Mouse (Mus musculus) heart, postnatal 0 days (tissue): ENCODE measurements around the gene Slc8b1. TPM values are rescaled to one million over a fixed set of nuclear protein-coding genes. Genes with fewer than 3 reads are reported as not detected.

ENCODE experiments used
- ATAC-seq: fragments of 200-750 bp; cut with Nextera tagmentation; 2 replicates; pipeline ENCODE4 v1.8.0; 2017; ENCODE audit warnings: low read depth, moderate number of reproducible peaks, moderate library complexity; ENCODE audit not compliant: insufficient read depth
- DNase-seq: peaks from one replicate; pipeline ENCODE4 v3.0.0-alpha.2; 2016; ENCODE audit warnings: low spot score
- H3K27ac ChIP-seq: fragments of 300-500 bp; sonication (generic); 2 replicates; pipeline ENCODE4 v1.5.1; 2014; ENCODE audit warnings: low read depth, mild to moderate bottlenecking
- H3K27me3 ChIP-seq: fragments of 300-500 bp; sonication (generic); 2 replicates; pipeline ENCODE4 v1.6.1; 2014; ENCODE audit warnings: low read length, mixed read lengths; ENCODE audit not compliant: control insufficient read depth, insufficient read depth
- H3K36me3 ChIP-seq: fragments of 300-500 bp; sonication (generic); replicated peaks from 2 replicates; pipeline ENCODE4 v1.6.1; 2014; ENCODE audit warnings: low read length, mixed read lengths; ENCODE audit not compliant: control insufficient read depth, insufficient read depth
- H3K4me1 ChIP-seq: fragments of 300-500 bp; sonication (generic); 2 replicates; pipeline ENCODE4 v1.6.1; 2014; ENCODE audit warnings: antibody characterized with exemption; ENCODE audit not compliant: control insufficient read depth, insufficient read depth
- H3K4me2 ChIP-seq: fragments of 300-500 bp; sonication (generic); 2 replicates; pipeline ENCODE4 v1.6.1; 2014; ENCODE audit warnings: low read depth, mild to moderate bottlenecking, low read length, moderate library complexity
- H3K4me3 ChIP-seq: fragments of 300-500 bp; sonication (generic); 2 replicates; pipeline ENCODE4 v1.5.1; 2014; ENCODE audit warnings: low read depth, low read length
- H3K9ac ChIP-seq: fragments of 300-500 bp; sonication (generic); replicated peaks from 2 replicates; pipeline ENCODE4 v1.6.1; 2014; ENCODE audit warnings: low read depth, low read length, mixed read lengths
- H3K9me3 ChIP-seq: fragments of 300-500 bp; sonication (generic); replicated peaks from 2 replicates; pipeline ENCODE4 v1.6.1; 2016; ENCODE audit warnings: low read length; ENCODE audit not compliant: control insufficient read depth
- CTCF ChIP-seq: IDR thresholded peaks from 2 replicates; pipeline ENCODE4 v1.5.1; 2016; ENCODE audit warnings: antibody characterized with exemption, control low read depth, low read depth
- EP300 ChIP-seq: IDR thresholded peaks from 2 replicates; pipeline ENCODE4 v1.6.1; 2016; ENCODE audit warnings: antibody characterized with exemption, low read depth
- WGBS: fragments of 180-500 bp; shearing (Covaris S2); extraction: QIAGEN DNeasy Blood & Tissue Kit; methylation state at CpG from one replicate; pipeline ENCODE4 v1.1.7; 2014; 5-methylcytosine and 5-hydroxymethylcytosine counted together
- polyA plus RNA-seq: library from polyadenylated mRNA; unstranded; fragments of >200 nt; fragmentation: Nextera tagmentation; extraction: Ambion mirVana; gene quantifications from 2 replicates; pipeline ENCODE4 v1.2.1, GENCODE M21; 2015
- total RNA-seq: library from RNA; depleted of rRNA; stranded (reverse); fragments of >200 nt; gene quantifications from 2 replicates; pipeline ENCODE4 v1.2.3, GENCODE M21; 2014; ENCODE audit warnings: low replicate concordance

Slc8b1 gene
- total and polyA plus RNA-seq, 2 experiments from 2014 or later = 3.6 to 16.0 TPM

DNA sequence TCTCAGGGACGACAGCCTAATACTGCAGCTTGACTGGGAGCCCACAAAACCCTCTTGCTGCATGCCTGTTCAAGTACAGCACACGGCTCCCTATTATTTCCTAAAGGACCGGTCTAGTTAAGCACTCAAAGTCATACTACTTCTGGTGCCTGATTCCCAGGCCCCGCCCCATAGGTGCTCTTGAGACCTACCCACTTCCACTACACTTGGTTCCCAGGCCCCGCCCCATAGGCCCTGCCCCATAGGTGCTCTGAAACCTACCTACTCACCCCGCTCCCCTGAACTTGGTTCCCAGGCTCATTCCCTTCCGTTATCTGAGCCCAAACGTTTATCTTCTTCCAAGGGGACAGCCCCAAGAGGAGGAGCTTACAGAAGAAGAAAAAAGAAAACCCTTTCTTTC lies 23.1 kb upstream of the Slc8b1 start:
- WGBS = 80% methylated on average over 8 of the region's 8 CpGs

GRCm38 (mm10) chr5:120490679-120491192 lies 20.2 kb upstream of the Slc8b1 start:
- no peak for DNase-seq
- H3K36me3 ChIP-seq = peaks cover 34% of the 10 kb centered on the region
- no peak overlapping the region for H3K4me2 ChIP-seq
- TF ChIP-seq CTCF (no peak), EP300 (no peak)
- ATAC-seq = peak; percentile 69
- H3K27me3 ChIP-seq = no peaks in the 10 kb centered on the region
- whole genome bisulfite sequencing = 31% methylated on average over 8 of the region's 8 CpGs
- no peak overlapping the region for H3K9ac ChIP-seq
- no peaks in the 10 kb centered on the region for H3K9me3 ChIP-seq
- H3K27ac ChIP-seq = peak overlapping the region; percentile 75
- no peak overlapping the region for H3K4me3 ChIP-seq
- H3K4me1 ChIP-seq = peaks cover 14% of the 10 kb centered on the region

More for the DNA sequence above, 23.1 kb upstream of the Slc8b1 start:
- Histone ChIP-seq H3K27ac (no peak overlapping the region), H3K9ac (no peak overlapping the region), H3K9me3 (no peaks in the 10 kb centered on the region), H3K4me1 (peaks cover 14% of the 10 kb centered on the region), H3K27me3 (no peaks in the 10 kb centered on the region), H3K4me3 (no peak overlapping the region), H3K36me3 (peaks cover 38% of the 10 kb centered on the region), H3K4me2 (no peak overlapping the region)
- TF ChIP-seq EP300 = no peak
- TF ChIP-seq CTCF = no peak
- DNase-seq (no peak), ATAC-seq (no peak)

GRCm38 (mm10) chr5:120492437-120492836 lies 18.5 kb upstream of the Slc8b1 start:
- H3K9me3 ChIP-seq = no peaks in the 10 kb centered on the region
- no peak for DNase-seq
- ATAC-seq = no peak
- H3K9ac ChIP-seq = no peak overlapping the region
- H3K4me1 ChIP-seq = peaks cover 14% of the 10 kb centered on the region
- H3K27me3 ChIP-seq = no peaks in the 10 kb centered on the region
- 73% methylated on average over 11 of the region's 11 CpGs for WGBS
- no peak overlapping the region for H3K4me2 ChIP-seq
- TF ChIP-seq EP300 = no peak
- TF ChIP-seq CTCF = peak; percentile 50
- no peak overlapping the region for H3K4me3 ChIP-seq
- peaks cover 21% of the 10 kb centered on the region for H3K36me3 ChIP-seq
- no peak overlapping the region for H3K27ac ChIP-seq

DNA sequence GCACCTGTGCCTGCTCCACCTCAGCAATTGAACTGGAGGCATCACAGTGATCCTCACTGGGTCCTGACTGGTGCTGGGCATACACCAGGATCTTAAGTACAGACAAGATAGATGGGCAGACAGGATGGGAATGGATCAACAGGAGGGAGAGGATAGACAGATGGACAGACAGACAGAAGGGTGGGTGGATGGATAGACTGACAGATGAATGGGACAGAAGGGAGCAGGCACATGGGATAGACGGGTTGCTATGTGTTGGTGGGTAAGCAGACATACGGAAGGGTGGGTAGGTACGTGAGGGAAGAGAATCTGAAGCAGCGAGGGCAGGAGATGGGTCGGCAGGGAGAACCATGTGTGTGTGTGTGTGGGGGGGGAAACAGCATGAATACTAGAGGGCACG lies 17.5 kb upstream of the Slc8b1 start:
- WGBS = 86% methylated on average over 6 of the region's 6 CpGs
- no peak for DNase-seq
- Histone ChIP-seq H3K36me3 (peaks cover 24% of the 10 kb centered on the region; the same call in 1 of the 2 replicates), H3K9ac (no peak overlapping the region), H3K4me3 (no peak overlapping the region), H3K4me2 (no peak overlapping the region), H3K27ac (no peak overlapping the region), H3K4me1 (peaks cover 14% of the 10 kb centered on the region), H3K27me3 (no peaks in the 10 kb centered on the region), H3K9me3 (no peaks in the 10 kb centered on the region)
- TF ChIP-seq EP300 (no peak), CTCF (no peak)
- ATAC-seq = no peak

DNA sequence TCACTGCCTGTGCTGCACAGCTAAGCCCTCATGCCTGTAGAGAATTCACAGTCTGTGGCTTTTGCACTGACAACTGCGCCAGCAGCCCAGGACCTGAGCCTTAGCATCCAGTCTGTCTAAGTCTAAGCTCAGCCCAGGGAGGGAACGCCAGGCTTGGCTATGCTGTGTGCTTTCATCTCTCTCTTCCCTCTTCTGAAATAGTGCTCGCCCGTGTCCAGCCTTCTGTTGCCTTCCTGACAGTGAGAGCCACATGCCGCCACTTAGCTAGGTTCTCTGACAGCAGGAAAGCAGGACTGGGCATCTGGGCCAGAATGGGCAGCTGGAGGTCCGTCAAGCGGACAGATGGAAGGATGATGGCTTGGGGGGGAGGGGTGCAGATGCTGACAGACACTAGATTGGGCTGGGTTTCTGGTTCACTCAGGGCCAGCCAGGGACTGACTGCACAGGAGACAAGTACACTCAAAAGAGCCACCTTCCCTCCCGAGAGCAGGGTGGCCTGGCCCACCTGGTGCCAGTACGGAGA lies 17.0 kb upstream of the Slc8b1 start:
- Histone ChIP-seq H3K9ac (no peak overlapping the region), H3K4me2 (no peak overlapping the region), H3K27ac (no peak overlapping the region), H3K4me1 (peaks cover 14% of the 10 kb centered on the region), H3K27me3 (no peaks in the 10 kb centered on the region), H3K36me3 (peaks cover 25% of the 10 kb centered on the region; the same call in 1 of the 2 replicates), H3K9me3 (no peaks in the 10 kb centered on the region), H3K4me3 (no peak overlapping the region)
- no peak for TF ChIP-seq CTCF
- WGBS = 83% methylated on average over 9 of the region's 9 CpGs
- no peak for DNase-seq
- no peak for ATAC-seq
